Mouse (Mus musculus) forebrain, embryonic 15.5 days (tissue): ENCODE measurements around the gene Akap1. TPM values are rescaled to one million over a fixed set of nuclear protein-coding genes. Genes with fewer than 3 reads are reported as not detected.

Experiments used
- ATAC-seq: fragments of 200-750 bp; cut with Nextera tagmentation; replicated peaks from 2 replicates; pipeline ENCODE4 v1.8.0; 2017; ENCODE audit warnings: mild to moderate bottlenecking, moderate TSS enrichment, moderate library complexity
- H3K27ac ChIP-seq: fragments of 300-500 bp; sonication (generic); replicated peaks from 2 replicates; pipeline ENCODE4 v1.5.1; 2015; ENCODE audit warnings: mild to moderate bottlenecking, inconsistent platforms
- H3K27me3 ChIP-seq: fragments of 300-500 bp; sonication (generic); 2 replicates; pipeline ENCODE4 v1.6.1; 2015; ENCODE audit warnings: inconsistent platforms
- H3K36me3 ChIP-seq: fragments of 300-500 bp; sonication (generic); 2 replicates; pipeline ENCODE4 v1.6.1; 2015; ENCODE audit warnings: mild to moderate bottlenecking, inconsistent platforms
- H3K4me1 ChIP-seq: fragments of 300-500 bp; sonication (generic); 2 replicates; pipeline ENCODE4 v1.6.1; 2015; ENCODE audit warnings: inconsistent platforms
- H3K4me2 ChIP-seq: fragments of 300-500 bp; sonication (generic); replicated peaks from 2 replicates; pipeline ENCODE4 v1.6.1; 2015; ENCODE audit warnings: mild to moderate bottlenecking, inconsistent platforms
- H3K4me3 ChIP-seq: fragments of 300-500 bp; sonication (generic); 2 replicates; pipeline ENCODE4 v1.5.1; 2015; ENCODE audit warnings: mild to moderate bottlenecking, inconsistent platforms
- H3K9ac ChIP-seq: fragments of 300-500 bp; sonication (generic); replicated peaks from 2 replicates; pipeline ENCODE4 v1.6.1; 2015; ENCODE audit warnings: mild to moderate bottlenecking, inconsistent platforms
- H3K9me3 ChIP-seq: fragments of 300-500 bp; sonication (generic); 2 replicates; pipeline ENCODE4 v1.6.1; 2016; ENCODE audit warnings: inconsistent platforms
- WGBS: fragments of 180-500 bp; shearing (Covaris S2); methylation state at CpG from one replicate; pipeline ENCODE4 v1.1.7; 2015; ENCODE audit warnings: mixed read lengths; 5-methylcytosine and 5-hydroxymethylcytosine counted together
- polyA plus RNA-seq: library from polyadenylated mRNA; unstranded; fragments of >200 nt; fragmentation: Nextera tagmentation; extraction: Ambion mirVana; gene quantifications from 2 replicates; pipeline ENCODE4 v1.2.1, GENCODE M21; 2015

Akap1 gene
- polyA plus RNA-seq, 1 experiment from 2014 or later = 34.0 TPM

DNA sequence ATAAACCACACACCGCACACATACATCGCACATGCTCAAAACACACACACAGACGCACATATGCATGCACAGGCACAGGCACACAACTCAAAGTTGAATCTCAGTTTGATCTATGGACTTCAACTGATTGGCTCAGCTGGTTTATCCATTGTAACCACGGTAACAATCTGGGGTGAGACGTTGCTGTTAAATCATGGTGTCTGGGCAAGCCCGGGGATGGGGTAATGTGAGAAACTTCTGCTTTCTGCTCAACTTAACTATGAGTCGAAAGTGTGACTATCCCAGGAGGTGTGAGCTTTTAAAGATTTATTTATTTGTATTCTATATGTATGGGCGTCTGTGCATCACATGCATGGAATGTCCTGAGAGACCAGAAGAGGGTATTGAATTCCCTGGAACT lies 68.2 kb downstream of the Akap1 start:
- H3K36me3 ChIP-seq = no peaks in the 10 kb centered on the region
- no peaks in the 10 kb centered on the region for H3K27me3 ChIP-seq
- H3K4me1 ChIP-seq = no peaks in the 10 kb centered on the region
- H3K27ac ChIP-seq = no peak overlapping the region
- H3K4me2 ChIP-seq = no peak overlapping the region
- no peak overlapping the region for H3K4me3 ChIP-seq
- no peak for ATAC-seq
- 92% methylated on average over 8 of the region's 8 CpGs for WGBS
- H3K9ac ChIP-seq = no peak overlapping the region
- no peaks in the 10 kb centered on the region for H3K9me3 ChIP-seq

DNA sequence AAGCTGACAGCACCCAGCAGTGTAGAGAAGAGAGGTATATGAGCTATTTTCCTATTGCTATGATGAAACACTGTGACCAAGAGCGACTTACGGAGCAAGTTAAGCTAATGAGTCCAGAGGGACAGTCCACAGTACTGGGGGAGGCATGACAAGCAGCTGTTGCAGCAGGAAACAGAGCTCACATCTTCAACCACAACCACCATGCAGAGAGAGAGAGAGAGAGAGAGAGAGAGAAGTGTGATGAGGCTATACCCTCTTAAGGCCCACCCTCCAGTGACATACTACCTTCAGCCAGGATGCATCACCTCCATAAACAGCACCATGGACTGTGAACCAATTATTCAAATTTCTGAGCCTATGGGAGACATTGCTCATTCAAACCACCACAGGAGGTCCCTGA lies 74.5 kb downstream of the Akap1 start:
- no peak for ATAC-seq
- no peak overlapping the region for H3K4me2 ChIP-seq
- no peak overlapping the region for H3K27ac ChIP-seq
- 87% methylated on average over 2 of the region's 2 CpGs for WGBS
- H3K9ac ChIP-seq = no peak overlapping the region
- no peaks in the 10 kb centered on the region for H3K36me3 ChIP-seq
- no peaks in the 10 kb centered on the region for H3K9me3 ChIP-seq
- H3K4me1 ChIP-seq = no peaks in the 10 kb centered on the region
- no peak overlapping the region for H3K4me3 ChIP-seq
- no peaks in the 10 kb centered on the region for H3K27me3 ChIP-seq

DNA sequence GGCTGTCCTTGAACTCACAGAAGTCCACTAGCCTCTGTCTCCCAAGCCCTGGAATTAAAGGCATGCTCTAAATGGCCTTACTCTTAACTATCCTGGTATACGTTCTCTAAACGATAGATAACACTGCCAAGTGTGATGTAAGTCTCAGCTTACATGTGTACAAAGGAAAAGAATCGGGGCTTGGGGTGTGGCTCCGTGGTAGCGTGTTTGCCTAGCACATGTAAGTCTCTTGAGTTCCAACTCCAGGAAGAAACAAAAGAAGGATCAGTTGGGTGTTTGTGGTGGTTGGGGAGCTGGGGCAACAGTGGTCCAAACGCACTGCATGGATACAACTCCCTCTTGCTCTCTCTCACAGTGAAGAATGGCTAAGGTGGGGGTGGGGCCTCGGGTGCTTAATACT lies 77.6 kb downstream of the Akap1 start:
- Histone ChIP-seq H3K36me3 (no peaks in the 10 kb centered on the region), H3K27me3 (no peaks in the 10 kb centered on the region), H3K9ac (no peak overlapping the region), H3K4me1 (no peaks in the 10 kb centered on the region), H3K27ac (no peak overlapping the region), H3K9me3 (no peaks in the 10 kb centered on the region), H3K4me3 (no peak overlapping the region), H3K4me2 (no peak overlapping the region)
- ATAC-seq = no peak
- 84% methylated on average over 7 of the region's 7 CpGs for WGBS

DNA sequence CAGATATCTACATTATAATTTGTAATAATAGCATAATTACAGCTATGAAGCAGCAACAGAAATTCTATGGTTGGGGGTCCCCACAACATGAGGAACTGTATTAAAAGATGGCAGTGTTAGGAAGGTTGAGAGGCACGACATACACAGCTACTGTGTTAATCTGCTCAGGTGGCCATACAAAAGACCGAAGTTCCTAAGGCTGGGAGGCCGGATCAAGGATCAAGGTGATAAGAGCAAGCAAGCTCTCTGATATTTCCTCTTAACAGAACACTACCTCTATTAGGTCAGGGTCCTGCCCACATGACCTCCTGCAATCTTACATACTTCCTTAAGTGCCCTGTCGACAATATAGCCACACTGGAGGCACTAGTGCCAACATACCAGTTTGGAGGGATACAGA lies 80.9 kb downstream of the Akap1 start:
- WGBS = 85% methylated on average over 4 of the region's 4 CpGs
- no peaks in the 10 kb centered on the region for H3K36me3 ChIP-seq
- ATAC-seq = no peak

DNA sequence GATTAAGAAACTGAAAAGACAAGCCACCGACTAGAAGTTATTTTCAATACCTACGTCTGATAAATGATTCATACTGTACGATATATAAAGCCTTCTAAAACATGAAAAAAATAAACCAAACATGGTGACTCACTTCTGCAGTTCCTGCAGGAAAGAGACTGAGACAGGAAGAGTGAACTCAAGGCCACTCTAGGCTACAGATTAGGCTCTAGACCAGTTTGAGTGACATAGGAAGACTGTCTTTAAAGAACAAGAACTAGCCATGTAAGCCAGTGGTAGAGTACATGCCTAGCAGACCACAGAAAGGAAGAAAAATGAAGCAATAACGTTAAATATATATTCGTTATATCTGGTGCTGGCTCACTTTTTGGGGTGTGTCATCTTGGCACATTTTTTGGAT lies 81.9 kb downstream of the Akap1 start:
- Histone ChIP-seq H3K9ac (no peak overlapping the region), H3K27me3 (no peaks in the 10 kb centered on the region), H3K9me3 (no peaks in the 10 kb centered on the region), H3K36me3 (no peaks in the 10 kb centered on the region), H3K27ac (no peak overlapping the region), H3K4me3 (no peak overlapping the region), H3K4me1 (no peaks in the 10 kb centered on the region), H3K4me2 (no peak overlapping the region)
- ATAC-seq = no peak
- WGBS = 90% methylated on average over 5 of the region's 5 CpGs

More for the DNA sequence above, 80.9 kb downstream of the Akap1 start:
- no peak overlapping the region for H3K27ac ChIP-seq
- H3K27me3 ChIP-seq = no peaks in the 10 kb centered on the region
- H3K4me3 ChIP-seq = no peak overlapping the region
- no peaks in the 10 kb centered on the region for H3K4me1 ChIP-seq
- no peak overlapping the region for H3K4me2 ChIP-seq
- H3K9me3 ChIP-seq = no peaks in the 10 kb centered on the region
- H3K9ac ChIP-seq = no peak overlapping the region

Other genes with a start within 250 kb of the Akap1 start
- gene Msi2, start 146.1 kb downstream of the Akap1 start, polyA plus RNA-seq = 25.3 and 27.1 TPM in 2 replicates
- 32.7 and 33.8 TPM in 2 replicates for gene Scpep1, start 90.9 kb upstream of the Akap1 start, polyA plus RNA-seq
- not detected in 2 replicates for gene Elobl, start 102.3 kb upstream of the Akap1 start, polyA plus RNA-seq
- gene Coil, start 105.7 kb upstream of the Akap1 start, polyA plus RNA-seq = 27.7 and 30.5 TPM in 2 replicates
- gene Trim25, start 134.8 kb upstream of the Akap1 start, polyA plus RNA-seq = 2.8 and 3.9 TPM in 2 replicates
- 16.2 and 16.8 TPM in 2 replicates for gene Dgke, start 202.3 kb upstream of the Akap1 start, polyA plus RNA-seq
- gene Gm525, start 209.3 kb upstream of the Akap1 start, polyA plus RNA-seq = not detected in 2 replicates